Mouse (Mus musculus) intestine, embryonic 14.5 days (tissue): ENCODE results near the gene Adam15. TPM values are rescaled to one million over a fixed set of nuclear protein-coding genes. Genes with fewer than 3 reads are reported as not detected.

Experiments
- ATAC-seq: fragments of 200-750 bp; cut with Nextera tagmentation; replicated peaks from 2 replicates; pipeline ENCODE4 v1.8.0; 2017; ENCODE audit warnings: low read depth, moderate number of reproducible peaks, moderate TSS enrichment, moderate library complexity; ENCODE audit not compliant: low FRiP score, low TSS enrichment
- DNase-seq: peaks from one replicate; pipeline ENCODE4 v3.0.0-alpha.2; 2018; ENCODE audit warnings: low spot score
- H3K27ac ChIP-seq: fragments of 300-500 bp; sonication (generic); 2 replicates; pipeline ENCODE4 v1.5.1; 2014; ENCODE audit warnings: low read depth, mild to moderate bottlenecking, control low read depth
- H3K27me3 ChIP-seq: fragments of 300-500 bp; sonication (generic); replicated peaks from 2 replicates; pipeline ENCODE4 v1.6.1; 2014; ENCODE audit warnings: low read length, control low read depth; ENCODE audit not compliant: control insufficient read depth, insufficient read depth
- H3K36me3 ChIP-seq: fragments of 300-500 bp; sonication (generic); 2 replicates; pipeline ENCODE4 v1.6.1; 2014; ENCODE audit warnings: low read length, control low read depth; ENCODE audit not compliant: control insufficient read depth, insufficient read depth
- H3K4me1 ChIP-seq: fragments of 300-500 bp; sonication (generic); replicated peaks from 2 replicates; pipeline ENCODE4 v1.6.1; 2014; ENCODE audit warnings: low read length, control low read depth, mixed read lengths; ENCODE audit not compliant: control insufficient read depth, insufficient read depth
- H3K4me2 ChIP-seq: fragments of 300-500 bp; sonication (generic); 2 replicates; pipeline ENCODE4 v1.6.1; 2014; ENCODE audit warnings: low read length
- H3K4me3 ChIP-seq: fragments of 300-500 bp; sonication (generic); 2 replicates; pipeline ENCODE4 v1.5.1; 2014; ENCODE audit warnings: low read depth, low read length, control low read depth, mixed read lengths
- H3K9ac ChIP-seq: fragments of 300-500 bp; sonication (generic); 2 replicates; pipeline ENCODE4 v1.6.1; 2014; ENCODE audit warnings: mild to moderate bottlenecking, low read length
- H3K9me3 ChIP-seq: fragments of 300-500 bp; sonication (generic); 2 replicates; pipeline ENCODE4 v1.6.1; 2016; ENCODE audit warnings: low read length, control low read depth; ENCODE audit not compliant: control insufficient read depth
- WGBS: fragments of 180-500 bp; shearing (Covaris S2); extraction: QIAGEN DNeasy Blood & Tissue Kit; methylation state at CpG from one replicate; pipeline ENCODE4 v1.1.7; 2014; 5-methylcytosine and 5-hydroxymethylcytosine counted together
- polyA plus RNA-seq: library from polyadenylated mRNA; unstranded; fragments of >200 nt; fragmentation: Nextera tagmentation; extraction: Ambion mirVana; gene quantifications from 2 replicates; pipeline ENCODE4 v1.2.1, GENCODE M21; 2014

Gene Adam15
- polyA plus RNA-seq, 1 experiment from 2014 or later = 31.0 TPM

DNA sequence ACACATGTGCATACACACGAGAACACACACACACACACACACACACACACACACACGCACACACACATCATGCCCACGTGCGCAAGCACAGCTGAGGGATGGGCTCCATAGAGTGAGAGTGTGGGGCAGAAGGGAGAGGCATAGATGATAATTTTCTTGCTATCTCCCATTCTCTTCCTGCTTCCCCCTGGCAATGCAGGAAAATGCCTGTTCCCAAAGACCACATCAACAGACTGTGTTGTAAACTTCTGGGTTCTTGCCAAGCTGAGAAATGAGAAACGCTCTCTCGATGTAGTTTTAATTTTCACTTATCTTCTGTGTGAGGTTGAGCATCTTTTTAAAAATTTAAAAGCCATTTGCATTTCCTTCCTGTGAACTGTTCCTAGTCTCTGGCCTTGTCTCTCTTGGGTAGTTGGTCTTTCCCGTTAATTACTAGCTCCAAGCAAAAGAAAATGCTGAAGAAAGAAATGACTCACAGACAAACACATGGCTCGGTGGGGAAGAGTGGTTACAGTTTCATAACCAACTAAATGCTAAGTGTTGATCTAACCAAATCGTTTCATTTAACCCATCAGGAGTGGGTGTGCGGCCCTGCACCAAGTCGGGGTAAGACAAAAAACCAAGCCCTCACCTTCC, 52.9 kb downstream of the Adam15 start:
- no peak overlapping the region for H3K4me3 ChIP-seq
- no peak overlapping the region for H3K27ac ChIP-seq
- WGBS = 87% methylated on average over 11 of the region's 11 CpGs

GRCm38 (mm10) chr3:89295685-89296230, 54.0 kb downstream of the Adam15 start:
- no peaks in the 10 kb centered on the region for H3K36me3 ChIP-seq
- H3K4me1 ChIP-seq = 0 out of 2 replicates have a peak, but pooled peaks cover 5% of the 10 kb centered on the region
- H3K4me3 ChIP-seq = no peak overlapping the region
- DNase-seq (no peak), ATAC-seq (no peak)
- no peaks in the 10 kb centered on the region for H3K9me3 ChIP-seq
- 77% methylated on average over 8 of the region's 8 CpGs for WGBS
- no peak overlapping the region for H3K27ac ChIP-seq
- H3K4me2 ChIP-seq = no peak overlapping the region
- H3K27me3 ChIP-seq = no peaks in the 10 kb centered on the region
- no peak overlapping the region for H3K9ac ChIP-seq

More for the DNA sequence above, 52.9 kb downstream of the Adam15 start:
- Histone ChIP-seq H3K9ac (no peak overlapping the region), H3K4me1 (no peaks in the 10 kb centered on the region), H3K27me3 (no peaks in the 10 kb centered on the region), H3K4me2 (no peak overlapping the region), H3K9me3 (no peaks in the 10 kb centered on the region), H3K36me3 (no peaks in the 10 kb centered on the region)
- ATAC-seq = no peak
- DNase-seq = no peak

- DNase-seq (no peak), ATAC-seq (no peak)
- Histone ChIP-seq H3K27ac (no peak overlapping the region), H3K9me3 (no peaks in the 10 kb centered on the region), H3K27me3 (no peaks in the 10 kb centered on the region), H3K4me3 (no peak overlapping the region), H3K4me1 (0 out of 2 replicates have a peak, but pooled peaks cover 5% of the 10 kb centered on the region), H3K9ac (no peak overlapping the region), H3K36me3 (no peaks in the 10 kb centered on the region), H3K4me2 (no peak overlapping the region)
- WGBS = 71% methylated on average over 5 of the region's 5 CpGs
Measured at GRCm38 (mm10) chr3:89294195-89294594, 55.6 kb downstream of the Adam15 start.

DNA sequence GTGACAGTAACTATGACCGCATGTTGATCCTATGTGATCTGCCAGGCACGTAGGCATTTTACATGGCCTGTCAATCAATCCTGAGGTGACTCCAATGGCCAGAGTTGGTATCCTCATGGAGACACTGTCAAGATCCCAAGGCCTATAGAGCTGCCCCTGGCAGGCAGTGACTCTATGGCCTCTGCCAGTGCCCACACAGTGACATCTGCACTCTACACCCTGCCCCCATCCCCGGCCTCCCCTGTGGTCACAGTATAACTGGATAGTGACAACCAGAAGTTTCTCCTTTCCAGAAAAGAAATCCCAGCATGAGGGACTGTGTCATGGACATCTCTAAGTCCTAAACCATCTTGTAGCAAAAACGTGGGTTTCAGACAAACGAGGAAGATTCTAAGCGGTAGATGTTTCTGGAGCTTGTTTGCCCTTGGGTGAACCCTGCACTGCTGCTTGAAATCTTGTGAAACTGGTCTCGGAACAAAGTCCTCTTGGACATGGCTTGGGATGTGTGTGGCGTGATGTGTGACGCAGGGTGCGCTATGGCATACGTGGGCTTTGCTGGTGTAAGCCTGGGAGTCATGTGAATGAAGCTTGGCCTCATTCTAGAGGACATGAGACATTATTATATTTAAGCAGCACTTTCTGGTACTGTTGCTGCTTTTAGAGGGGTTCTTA, 56.4 kb downstream of the Adam15 start:
- Histone ChIP-seq H3K9me3 (no peaks in the 10 kb centered on the region), H3K36me3 (no peaks in the 10 kb centered on the region), H3K27ac (no peak overlapping the region), H3K9ac (no peak overlapping the region), H3K4me2 (no peak overlapping the region), H3K4me3 (no peak overlapping the region), H3K4me1 (0 out of 2 replicates have a peak, but pooled peaks cover 5% of the 10 kb centered on the region), H3K27me3 (no peaks in the 10 kb centered on the region)
- ATAC-seq = no peak
- DNase-seq = no peak
- WGBS = 88% methylated on average over 11 of the region's 11 CpGs

GRCm38 (mm10) chr3:89292303-89292702, 57.5 kb downstream of the Adam15 start:
- Histone ChIP-seq H3K27me3 (no peaks in the 10 kb centered on the region), H3K9ac (no peak overlapping the region), H3K4me3 (no peak overlapping the region), H3K27ac (no peak overlapping the region), H3K4me1 (0 out of 2 replicates have a peak, but pooled peaks cover 5% of the 10 kb centered on the region), H3K4me2 (no peak overlapping the region), H3K9me3 (no peaks in the 10 kb centered on the region), H3K36me3 (no peaks in the 10 kb centered on the region)
- no peak for DNase-seq
- 67% methylated on average over 5 of the region's 5 CpGs for WGBS
- ATAC-seq = no peak

GRCm38 (mm10) chr3:89291874-89292273, 57.9 kb downstream of the Adam15 start:
- Histone ChIP-seq H3K4me2 (no peak overlapping the region), H3K9ac (no peak overlapping the region), H3K27ac (no peak overlapping the region), H3K27me3 (no peaks in the 10 kb centered on the region), H3K36me3 (no peaks in the 10 kb centered on the region), H3K4me1 (0 out of 2 replicates have a peak, but pooled peaks cover 5% of the 10 kb centered on the region), H3K9me3 (no peaks in the 10 kb centered on the region), H3K4me3 (no peak overlapping the region)
- DNase-seq (no peak), ATAC-seq (no peak)
- 59% methylated on average over 10 of the region's 10 CpGs for WGBS

Other genes with a start within 250 kb of the Adam15 start
- gene Gm43738, start 248.9 kb downstream of the Adam15 start, polyA plus RNA-seq = 0.20 TPM in 1 of 2 replicates, not detected in the other
- 352 and 412 TPM in 2 replicates for gene Fdps, start 248.0 kb downstream of the Adam15 start, polyA plus RNA-seq
- 13.3 and 15.8 TPM in 2 replicates for gene Pklr, start 213.9 kb downstream of the Adam15 start, polyA plus RNA-seq
- gene Hcn3, start 189.8 kb downstream of the Adam15 start, polyA plus RNA-seq = 1.8 and 2.5 TPM in 2 replicates
- gene Clk2, start 185.2 kb downstream of the Adam15 start, polyA plus RNA-seq = 24.9 and 25.3 TPM in 2 replicates
- 98.1 and 101 TPM in 2 replicates for gene Scamp3, start 172.5 kb downstream of the Adam15 start, polyA plus RNA-seq
- gene Fam189b, start 166.9 kb downstream of the Adam15 start, polyA plus RNA-seq = 27.6 and 29.3 TPM in 2 replicates
- 39.2 and 41.0 TPM in 2 replicates for gene Gba, start 147.1 kb downstream of the Adam15 start, polyA plus RNA-seq
- gene Thbs3, start 134.8 kb downstream of the Adam15 start, polyA plus RNA-seq = 19.2 and 19.4 TPM in 2 replicates
- gene Mtx1, start 122.9 kb downstream of the Adam15 start, polyA plus RNA-seq = 214 and 216 TPM in 2 replicates
- gene Muc1, start 120.9 kb downstream of the Adam15 start, polyA plus RNA-seq = 4.2 and 10.3 TPM in 2 replicates
- gene Krtcap2, start 104.0 kb downstream of the Adam15 start, polyA plus RNA-seq = 331 and 346 TPM in 2 replicates
- 3.3 and 3.5 TPM in 2 replicates for gene Trim46, start 103.7 kb downstream of the Adam15 start, polyA plus RNA-seq
- gene Dpm3, start 90.6 kb downstream of the Adam15 start, polyA plus RNA-seq = 143 and 188 TPM in 2 replicates
- gene Slc50a1, start 79.4 kb downstream of the Adam15 start, polyA plus RNA-seq = 64.7 and 66.5 TPM in 2 replicates
- 46.2 and 46.6 TPM in 2 replicates for gene Efna1, start 68.9 kb downstream of the Adam15 start, polyA plus RNA-seq
- gene Efna3, start 27.0 kb downstream of the Adam15 start, polyA plus RNA-seq = 13.2 and 15.3 TPM in 2 replicates
- gene Efna4, start 12.0 kb downstream of the Adam15 start, polyA plus RNA-seq = 20.6 and 22.2 TPM in 2 replicates
- gene Dcst2, start 12.0 kb upstream of the Adam15 start, polyA plus RNA-seq = 0.35 and 0.40 TPM in 2 replicates
- 0.15 and 0.34 TPM in 2 replicates for gene Dcst1, start 15.3 kb upstream of the Adam15 start, polyA plus RNA-seq
- gene Zbtb7b, start 44.8 kb upstream of the Adam15 start, polyA plus RNA-seq = 4.7 and 5.3 TPM in 2 replicates
- not detected in 2 replicates for gene Lenep, start 52.8 kb upstream of the Adam15 start, polyA plus RNA-seq
- 28.3 and 28.7 TPM in 2 replicates for gene Flad1, start 61.9 kb upstream of the Adam15 start, polyA plus RNA-seq
- gene Cks1b, start 68.4 kb upstream of the Adam15 start, polyA plus RNA-seq = 510 and 525 TPM in 2 replicates
- gene Shc1, start 68.4 kb upstream of the Adam15 start, polyA plus RNA-seq = 65.1 and 71.4 TPM in 2 replicates
- gene Pygo2, start 80.2 kb upstream of the Adam15 start, polyA plus RNA-seq = 40.8 and 45.5 TPM in 2 replicates
- 18.8 and 20.3 TPM in 2 replicates for gene Pbxip1, start 86.7 kb upstream of the Adam15 start, polyA plus RNA-seq
- gene Pmvk, start 104.5 kb upstream of the Adam15 start, polyA plus RNA-seq = 60.1 and 63.7 TPM in 2 replicates
- gene Kcnn3, start 170.2 kb upstream of the Adam15 start, polyA plus RNA-seq = 5.6 and 6.3 TPM in 2 replicates